In genomic region chr2:181320103-181320499, GRCm38 (mm10) we compare ENCODE assay signal across 8 mouse cellular contexts. TPM values are rescaled to one million over a fixed set of nuclear protein-coding genes. Genes with fewer than 3 reads are reported as not detected.
DNase-seq lines count a peak whose midpoint lies in the region; ATAC-seq and TF ChIP-seq lines count a peak whose summit lies in the region.

No protein-coding gene starts in this region.

- intact Hi-C loops in gastrocnemius, adult 2 months (cut with DNase I) = no loop called here

- H3K4me1 ChIP-seq in CH12.LX (ENCODE audit: control insufficient read depth in 1 of 2, insufficient read depth in 2 of 2) = peaks cover 8 to 20% of the 10 kb centered on the region in 2 experiments
- peaks cover 8% of the 10 kb centered on the region; the same call in 1 of the 2 replicates for H3K4me1 ChIP-seq in forebrain, embryonic 14.5 days (ENCODE audit: control insufficient read depth, insufficient read depth, low read length)
- H3K4me1 ChIP-seq in liver, postnatal 0 days (ENCODE audit: insufficient read depth) = peaks cover 7% of the 10 kb centered on the region

- H3K79me2 ChIP-seq in CH12.LX (replicated peaks; ENCODE audit: control insufficient read depth, extremely low read depth, insufficient read depth, poor library complexity, severe bottlenecking) = peaks cover 14% of the 10 kb centered on the region

- H3K4me2 ChIP-seq in CH12.LX (ENCODE audit: insufficient read depth, low read depth, poor library complexity, severe bottlenecking) = peak overlapping the region; percentile 80
- peak overlapping the region; percentile 70 for H3K4me2 ChIP-seq in forebrain, embryonic 14.5 days (ENCODE audit: low read length)
- H3K4me2 ChIP-seq in liver, postnatal 0 days (ENCODE audit: low read depth, low read length) = peak overlapping the region; percentile 83

- TF ChIP-seq EP300 in CH12.LX (IDR thresholded peaks at IDR 0.05; ENCODE audit: low read length) = no peak
- no peak for TF ChIP-seq EP300 in liver, postnatal 0 days (IDR thresholded peaks at IDR 0.05; ENCODE audit: low read depth)

- WGBS in forebrain, embryonic 14.5 days = 11% methylated on average over 7 of the region's 7 CpGs
- WGBS in liver, postnatal 0 days (ENCODE audit: insufficient replicate concordance) = 10% methylated on average over 7 of the region's 7 CpGs

- TF ChIP-seq CTCF in gastrocnemius, adult 2 months (IDR thresholded peaks at IDR 0.05) = no peak
- no peak for TF ChIP-seq CTCF in CH12.LX (conservative IDR thresholded peaks at IDR 0.05 in 1 of 2, IDR thresholded peaks at IDR 0.05 in 1 of 2; ENCODE audit: low read depth in 2 of 2, low read length in 2 of 2)
- TF ChIP-seq CTCF in liver, postnatal 0 days (IDR thresholded peaks at IDR 0.05; ENCODE audit: low read depth) = no peak

- H3K4me3 ChIP-seq in gastrocnemius, adult 2 months = peak overlapping the region; percentile 71
- peak overlapping the region; percentile 64 to 79 (median 73) for H3K4me3 ChIP-seq in CH12.LX (replicated peaks in 1 of 3; ENCODE audit: low read depth in 2 of 3, low read length in 2 of 3, poor library complexity in 1 of 3)
- H3K4me3 ChIP-seq in forebrain, embryonic 14.5 days (ENCODE audit: low read depth, low read length) = peak overlapping the region; percentile 45
- peak overlapping the region; percentile 60 for H3K4me3 ChIP-seq in liver, postnatal 0 days (ENCODE audit: low read depth, low read length)

- TF ChIP-seq POLR2A in CH12.LX (IDR thresholded peaks at IDR 0.05; ENCODE audit: low read depth, low read length) = no peak

- dilution Hi-C loops in CH12.LX (cut with MboI; ENCODE audit: extremely low pct_ligation_motif_present, extremely low pct_unique_long_range_greater_than_20kb, low sequenced_read_pairs) = no loop called here

- peaks cover 15% of the 10 kb centered on the region for H3K27me3 ChIP-seq in CH12.LX (replicated peaks)
- H3K27me3 ChIP-seq in forebrain, embryonic 14.5 days (replicated peaks; ENCODE audit: control insufficient read depth, insufficient read depth, low read length) = peaks cover 4% of the 10 kb centered on the region; the same call in 1 of the 2 replicates
- 0 out of 2 replicates have a peak, but pooled peaks cover under 1% of the 10 kb centered on the region for H3K27me3 ChIP-seq in liver, postnatal 0 days (ENCODE audit: insufficient read depth, low read length)

- H3K36me3 ChIP-seq in CH12.LX (replicated peaks in 1 of 2; ENCODE audit: control insufficient read depth in 1 of 2, insufficient read depth in 1 of 2, low read length in 1 of 2) = peaks cover 30 to 41% of the 10 kb centered on the region in 2 experiments
- H3K36me3 ChIP-seq in forebrain, embryonic 14.5 days (ENCODE audit: control insufficient read depth, insufficient read depth, low read length) = peaks cover 30% of the 10 kb centered on the region
- peaks cover 29% of the 10 kb centered on the region for H3K36me3 ChIP-seq in liver, postnatal 0 days (replicated peaks; ENCODE audit: insufficient read depth, low read length)

- H3K9ac ChIP-seq in CH12.LX (ENCODE audit: insufficient read depth, low read depth) = peak overlapping the region; percentile 72
- H3K9ac ChIP-seq in forebrain, embryonic 14.5 days (ENCODE audit: low read length) = peak overlapping the region; percentile 68
- peak overlapping the region; percentile 68 for H3K9ac ChIP-seq in liver, postnatal 0 days (replicated peaks)

- H3K9me3 ChIP-seq in CH12.LX (replicated peaks; ENCODE audit: low read length) = no peaks in the 10 kb centered on the region
- H3K9me3 ChIP-seq in forebrain, embryonic 14.5 days (replicated peaks; ENCODE audit: control insufficient read depth, low read length) = no peaks in the 10 kb centered on the region
- H3K9me3 ChIP-seq in liver, postnatal 0 days (ENCODE audit: low read length) = no peaks in the 10 kb centered on the region

- no peak for DNase-seq in gastrocnemius, adult 2 months
- DNase-seq in gastrocnemius, postnatal 25 days = no peak
- DNase-seq in CH12.LX (ENCODE audit: extremely low read depth) = no peak
- no peak for DNase-seq in forebrain, embryonic 14.5 days (ENCODE audit: low spot score)
- no peak for DNase-seq in liver, postnatal 0 days
- DNase-seq in c-Kit-positive CD71-positive TER-119-positive erythroid progenitor cells, embryonic 14.5 days (ENCODE audit: low spot score) = no peak
- DNase-seq in embryo, embryonic 10.5 days (ENCODE audit: low spot score) = no peak

- peak overlapping the region; percentile 95 for H3K27ac ChIP-seq in gastrocnemius, adult 2 months
- H3K27ac ChIP-seq in CH12.LX (ENCODE audit: insufficient read depth, low read depth) = no peak overlapping the region
- H3K27ac ChIP-seq in forebrain, embryonic 14.5 days (ENCODE audit: low read depth, low read length) = no peak overlapping the region
- peak overlapping the region; percentile 90; the same call in 1 of the 2 replicates for H3K27ac ChIP-seq in liver, postnatal 0 days (ENCODE audit: low read depth)

- no peak for TF ChIP-seq RAD21 in CH12.LX (IDR thresholded peaks at IDR 0.05; ENCODE audit: low read depth, low read length)

- in situ Hi-C loops in CH12.LX (cut with MboI; ENCODE audit: low pct_ligation_motif_present, low pct_unique_long_range_greater_than_20kb, low sequenced_read_pairs) = loop anchor here (10.0 kb wide), 1 partner anchor 135 kb away; the partner anchor contains the start of gene Ppdpf

- no peak for ATAC-seq in forebrain, embryonic 14.5 days
- no peak for ATAC-seq in liver, postnatal 0 days
- no peak for ATAC-seq in monocyte, adult 5-6 weeks (replicated peaks; ENCODE audit: insufficient number of reproducible peaks, low FRiP score, low TSS enrichment, poor library complexity, severe bottlenecking)

TF ChIP-seq in CH12.LX, 34 proteins besides CTCF, POLR2A, EP300 and RAD21:
- TF ChIP-seq BHLHE40 (IDR thresholded peaks at IDR 0.05; ENCODE audit: low read depth, low read length) (no peak), PAX5 (IDR thresholded peaks at IDR 0.05; ENCODE audit: low read length) (no peak)

RNA-seq across cellular contexts. Expression of gene Rtel1, which starts 0.6 kb away (rescaled TPM):
- total RNA-seq in gastrocnemius, adult 2 months (2021) = 10 to 100 TPM; 12.0 to 13.0 TPM
- total RNA-seq in gastrocnemius, postnatal 25 days (2021) = 10 to 100 TPM in 1 of 2 experiments, 1 to 10 TPM in 1; 9.9 to 14.9 TPM
- total RNA-seq in CH12.LX (2012; rRNA removed) = 65.4 and 83.8 TPM in 2 replicates
- total RNA-seq in CH12.LX (2014; rRNA removed) = 67.6 and 74.9 TPM in 2 replicates
- polyA plus RNA-seq in CH12.LX (2012; ENCODE audit: insufficient read length, low read depth) = 70.7 and 89.2 TPM in 2 replicates
- 37.0 and 40.7 TPM in 2 replicates for polyA plus RNA-seq in forebrain, embryonic 14.5 days (2014; fragmentation: Nextera tagmentation; extraction: Ambion mirVana)
- 8.5 and 9.9 TPM in 2 replicates for polyA plus RNA-seq in liver, postnatal 0 days (2015; fragmentation: Nextera tagmentation; extraction: Ambion mirVana)
- 34.6 to 46.3 TPM (median 37.2 TPM) in 3 replicates for total RNA-seq in monocyte, adult 5-6 weeks (2017)

RNA-seq across cellular contexts. Expression of gene Stmn3, which starts 5.8 kb away (rescaled TPM):
- total RNA-seq in gastrocnemius, adult 2 months (2021) = not detected
- total RNA-seq in gastrocnemius, postnatal 25 days (2021) = under 1 TPM in 1 of 2 experiments, not detected in 1; 0.32 TPM
- total RNA-seq in CH12.LX (2012; rRNA removed) (not detected in 2 replicates), CH12.LX (2014; rRNA removed) (not detected in 2 replicates)
- polyA plus RNA-seq in CH12.LX (2012; ENCODE audit: insufficient read length, low read depth) = not detected in 2 replicates
- 1,166 and 1,263 TPM in 2 replicates for polyA plus RNA-seq in forebrain, embryonic 14.5 days (2014; fragmentation: Nextera tagmentation; extraction: Ambion mirVana)
- polyA plus RNA-seq in liver, postnatal 0 days (2015; fragmentation: Nextera tagmentation; extraction: Ambion mirVana) = 0.19 TPM in 1 of 2 replicates, not detected in the other
- total RNA-seq in monocyte, adult 5-6 weeks (2017) = not detected in 3 replicates

RNA-seq across cellular contexts. Expression of gene Gmeb2, which starts 32.3 kb away (rescaled TPM):
- total RNA-seq in gastrocnemius, adult 2 months (2021) = 10 to 100 TPM in 1 of 2 experiments, 1 to 10 TPM in 1; 7.3 to 12.0 TPM
- 1 to 10 TPM; 6.1 to 6.3 TPM for total RNA-seq in gastrocnemius, postnatal 25 days (2021)
- total RNA-seq in CH12.LX (2012; rRNA removed) (14.2 and 17.3 TPM in 2 replicates), CH12.LX (2014; rRNA removed) (11.1 and 11.6 TPM in 2 replicates)
- polyA plus RNA-seq in CH12.LX (2012; ENCODE audit: insufficient read length, low read depth) = 20.4 and 20.7 TPM in 2 replicates
- 19.2 and 21.5 TPM in 2 replicates for polyA plus RNA-seq in forebrain, embryonic 14.5 days (2014; fragmentation: Nextera tagmentation; extraction: Ambion mirVana)
- polyA plus RNA-seq in liver, postnatal 0 days (2015; fragmentation: Nextera tagmentation; extraction: Ambion mirVana) = 4.3 and 4.9 TPM in 2 replicates
- total RNA-seq in monocyte, adult 5-6 weeks (2017) = 25.1 to 36.4 TPM (median 35.7 TPM) in 3 replicates

RNA-seq across cellular contexts. Expression of gene Zgpat, which starts 44.6 kb away (rescaled TPM):
- 10 to 100 TPM; 13.7 to 14.8 TPM for total RNA-seq in gastrocnemius, adult 2 months (2021)
- 10 to 100 TPM; 12.8 to 13.1 TPM for total RNA-seq in gastrocnemius, postnatal 25 days (2021)
- 23.9 and 29.8 TPM in 2 replicates for total RNA-seq in CH12.LX (2012; rRNA removed)
- 18.4 and 19.3 TPM in 2 replicates for total RNA-seq in CH12.LX (2014; rRNA removed)
- polyA plus RNA-seq in CH12.LX (2012; ENCODE audit: insufficient read length, low read depth) = 20.9 and 21.1 TPM in 2 replicates
- 44.6 and 55.6 TPM in 2 replicates for polyA plus RNA-seq in forebrain, embryonic 14.5 days (2014; fragmentation: Nextera tagmentation; extraction: Ambion mirVana)
- 7.7 and 9.4 TPM in 2 replicates for polyA plus RNA-seq in liver, postnatal 0 days (2015; fragmentation: Nextera tagmentation; extraction: Ambion mirVana)
- total RNA-seq in monocyte, adult 5-6 weeks (2017) = 65.6 to 98.9 TPM (median 66.9 TPM) in 3 replicates

RNA-seq across cellular contexts. Expression of gene Arfrp1, which starts 45.1 kb away (rescaled TPM):
- total RNA-seq in gastrocnemius, adult 2 months (2021) = 10 to 100 TPM; 23.6 to 30.8 TPM
- total RNA-seq in gastrocnemius, postnatal 25 days (2021) = 10 to 100 TPM; 25.0 to 29.3 TPM
- total RNA-seq in CH12.LX (2012; rRNA removed) = 29.2 and 35.5 TPM in 2 replicates
- 45.3 and 46.0 TPM in 2 replicates for total RNA-seq in CH12.LX (2014; rRNA removed)
- polyA plus RNA-seq in CH12.LX (2012; ENCODE audit: insufficient read length, low read depth) = 55.6 and 72.7 TPM in 2 replicates
- polyA plus RNA-seq in forebrain, embryonic 14.5 days (2014; fragmentation: Nextera tagmentation; extraction: Ambion mirVana) = 58.6 and 63.5 TPM in 2 replicates
- polyA plus RNA-seq in liver, postnatal 0 days (2015; fragmentation: Nextera tagmentation; extraction: Ambion mirVana) = 17.9 and 19.4 TPM in 2 replicates
- total RNA-seq in monocyte, adult 5-6 weeks (2017) = 51.2 to 71.0 TPM (median 67.9 TPM) in 3 replicates

Comparison
In these comparisons a context has a peak if more than half of its experiments do, and no peak if none do; other contexts are left out.
1. H3K27ac ChIP-seq: peak in gastrocnemius, adult 2 months (single experiment) and liver, postnatal 0 days (single experiment); none in CH12.LX (single experiment) and forebrain, embryonic 14.5 days (single experiment).
2. Peak in every context shown above with its lines, with median percentiles within 50 percentile points of each other: H3K4me3 ChIP-seq, H3K4me2 ChIP-seq and H3K9ac ChIP-seq.